Mouse (Mus musculus) thymus, adult 2 months (tissue): ENCODE results near the gene Slc27a3. TPM values are rescaled to one million over a fixed set of nuclear protein-coding genes. Genes with fewer than 3 reads are reported as not detected.
A peak's percentile ranks its signal among the peaks of the same experiment; 100 is the strongest.

Experiments used
- DNase-seq: peaks from one replicate; pipeline ENCODE4 v3.0.0; 2021
- H3K27ac ChIP-seq: fragments of 200-500 bp; 2 replicates; pipeline ENCODE4 v1.5.1; 2012; ENCODE audit warnings: low read length, control low read depth; ENCODE audit not compliant: control insufficient read depth, insufficient read depth
- H3K27me3 ChIP-seq: fragments of 200-500 bp; 2 replicates; pipeline ENCODE4 v1.6.1; 2012; ENCODE audit warnings: mild to moderate bottlenecking, low read length, moderate library complexity, mixed read lengths; ENCODE audit not compliant: control insufficient read depth, insufficient read depth
- H3K36me3 ChIP-seq: fragments of 200-500 bp; 2 replicates; pipeline ENCODE4 v1.6.1; 2012; ENCODE audit warnings: mild to moderate bottlenecking, low read length, moderate library complexity; ENCODE audit not compliant: control insufficient read depth, insufficient read depth
- H3K4me1 ChIP-seq: fragments of 200-500 bp; replicated peaks from 2 replicates; pipeline ENCODE4 v1.6.1; 2012; ENCODE audit warnings: low read length; ENCODE audit not compliant: control insufficient read depth, insufficient read depth
- H3K4me3 ChIP-seq: fragments of 200-500 bp; 2 replicates; pipeline ENCODE4 v1.5.1; 2012; ENCODE audit warnings: mild to moderate bottlenecking, low read length, control low read depth, moderate library complexity; ENCODE audit not compliant: control insufficient read depth, insufficient read depth
- CTCF ChIP-seq: fragments of 200-500 bp; IDR thresholded peaks from 2 replicates; pipeline ENCODE4 v1.5.1; 2012; ENCODE audit warnings: mild to moderate bottlenecking, control low read depth, low read length, moderate library complexity, borderline replicate concordance; ENCODE audit not compliant: control insufficient read depth, poor library complexity, insufficient read depth; ENCODE audit errors: extremely low read depth
- POLR2A ChIP-seq: fragments of 200-500 bp; IDR thresholded peaks from 2 replicates; pipeline ENCODE4 v1.6.1; 2012; ENCODE audit warnings: mild to moderate bottlenecking, low read length, control low read depth, moderate library complexity; ENCODE audit not compliant: control insufficient read depth, poor library complexity, insufficient read depth; ENCODE audit errors: extremely low read depth
- WGBS: fragments of 180-500 bp; shearing (Covaris S2); methylation state at CpG from one replicate; pipeline ENCODE4 v1.1.7; 2018; 5-methylcytosine and 5-hydroxymethylcytosine counted together
- polyA plus RNA-seq: library from polyadenylated mRNA; depleted of rRNA; stranded (reverse); fragments of >200 nt; gene quantifications from 2 replicates; pipeline ENCODE4 v1.2.3, GENCODE M21; 2012

Gene Slc27a3
- polyA plus RNA-seq, 1 experiment, result 21.2 TPM

- WGBS, result 22% methylated on average over 4 of the region's 4 CpGs
- Histone ChIP-seq H3K4me3 (no peak overlapping the region), H3K4me1 (no peaks in the 10 kb centered on the region), H3K27ac (no peak overlapping the region), H3K36me3 (no peaks in the 10 kb centered on the region), H3K27me3 (no peaks in the 10 kb centered on the region)
- no peak for TF ChIP-seq CTCF
- no peak for TF ChIP-seq POLR2A
- DNase-seq, result peak; percentile 84
These were observed 16.2 kb downstream of the Slc27a3 start for GRCm38 (mm10) chr3:90373432-90374028.

- no peak for DNase-seq
- no peaks in the 10 kb centered on the region for H3K4me1 ChIP-seq
- 71% methylated on average over 5 of the region's 5 CpGs for WGBS
- TF ChIP-seq CTCF, result no peak
- TF ChIP-seq POLR2A, result no peak
- no peak overlapping the region for H3K4me3 ChIP-seq
- H3K36me3 ChIP-seq, result no peaks in the 10 kb centered on the region
- H3K27me3 ChIP-seq, result no peaks in the 10 kb centered on the region
- no peak overlapping the region for H3K27ac ChIP-seq
These were observed 16.9 kb downstream of the Slc27a3 start for GRCm38 (mm10) chr3:90372817-90373216.

GRCm38 (mm10) chr3:90371857-90372256 is 17.9 kb downstream of the Slc27a3 start:
- TF ChIP-seq CTCF, result no peak
- TF ChIP-seq POLR2A, result no peak
- H3K4me3 ChIP-seq, result no peak overlapping the region
- DNase-seq, result no peak
- H3K36me3 ChIP-seq, result no peaks in the 10 kb centered on the region
- no peak overlapping the region for H3K27ac ChIP-seq
- no peaks in the 10 kb centered on the region for H3K4me1 ChIP-seq
- 84% methylated on average over 7 of the region's 7 CpGs for WGBS
- no peaks in the 10 kb centered on the region for H3K27me3 ChIP-seq

DNA sequence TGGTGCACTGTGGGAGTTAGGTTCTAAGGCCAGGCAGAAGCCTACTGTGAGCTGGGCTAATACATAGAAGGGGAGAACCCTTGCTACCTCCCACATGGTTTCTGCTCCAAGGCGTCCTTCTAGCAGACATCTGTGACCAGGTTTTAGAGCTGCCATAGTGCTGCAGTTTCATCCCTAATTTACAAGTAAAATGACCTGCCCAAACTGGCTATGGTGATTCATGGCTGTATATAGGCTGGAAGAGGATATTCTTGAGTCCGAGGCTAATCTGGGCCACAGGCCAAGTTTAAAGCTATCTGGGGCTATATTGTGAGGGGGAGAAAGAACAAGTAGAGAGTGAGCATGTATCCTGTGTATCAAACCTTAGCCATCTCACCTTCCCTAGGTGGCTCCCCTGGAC is 20.7 kb downstream of the Slc27a3 start:
- no peak for DNase-seq

DNA sequence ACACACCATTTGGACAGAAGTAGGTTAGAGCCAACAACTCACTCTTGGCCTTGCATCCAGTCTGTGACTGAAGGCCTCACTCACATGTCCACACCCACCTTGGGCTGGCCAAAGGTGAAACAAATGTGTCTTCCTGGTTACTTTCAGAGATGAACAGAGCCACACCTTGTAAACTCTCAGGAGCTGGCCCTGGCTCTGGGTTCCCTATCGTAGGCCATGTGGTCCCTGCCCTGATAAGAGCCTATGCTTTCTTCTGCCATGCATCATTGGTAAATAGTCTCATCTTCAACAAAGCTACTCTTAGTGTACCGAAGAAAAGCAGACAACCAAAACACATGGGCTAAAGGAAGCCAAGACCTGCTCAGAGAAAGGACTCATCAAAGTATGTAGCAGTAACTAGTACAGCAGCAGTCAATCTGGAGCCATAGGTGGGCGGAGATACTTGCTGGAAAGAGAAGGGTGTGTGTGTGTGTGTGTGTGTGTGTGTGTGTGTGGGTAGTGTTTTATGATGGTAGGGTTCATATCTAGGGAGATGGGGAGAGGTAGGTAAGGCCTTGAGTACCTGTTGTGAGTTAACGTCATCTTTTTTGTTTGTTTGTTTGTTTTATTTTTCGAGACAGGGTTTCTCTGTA is 22.6 kb downstream of the Slc27a3 start:
- Histone ChIP-seq H3K4me1 (no peaks in the 10 kb centered on the region), H3K4me3 (no peak overlapping the region), H3K27ac (no peak overlapping the region), H3K36me3 (no peaks in the 10 kb centered on the region), H3K27me3 (no peaks in the 10 kb centered on the region)
- 93% methylated on average over 5 of the region's 5 CpGs for WGBS
- TF ChIP-seq CTCF (no peak), POLR2A (no peak)
- no peak for DNase-seq

More for the DNA sequence above, 20.7 kb downstream of the Slc27a3 start:
- WGBS, result 88% methylated on average over 2 of the region's 2 CpGs
- no peaks in the 10 kb centered on the region for H3K4me1 ChIP-seq
- TF ChIP-seq POLR2A, result no peak
- no peak for TF ChIP-seq CTCF
- H3K4me3 ChIP-seq, result no peak overlapping the region
- H3K27me3 ChIP-seq, result no peaks in the 10 kb centered on the region
- H3K27ac ChIP-seq, result no peak overlapping the region
- no peaks in the 10 kb centered on the region for H3K36me3 ChIP-seq

GRCm38 (mm10) chr3:90362346-90362745 is 27.4 kb downstream of the Slc27a3 start:
- TF ChIP-seq POLR2A, result no peak
- no peak for TF ChIP-seq CTCF
- H3K27ac ChIP-seq, result no peak overlapping the region
- H3K4me1 ChIP-seq, result no peaks in the 10 kb centered on the region
- 76% methylated on average over 2 of the region's 2 CpGs for WGBS
- peaks cover 25% of the 10 kb centered on the region for H3K36me3 ChIP-seq
- DNase-seq, result no peak
- no peaks in the 10 kb centered on the region for H3K27me3 ChIP-seq
- H3K4me3 ChIP-seq, result no peak overlapping the region
